Mouse (Mus musculus) spleen, adult 2 months (tissue): ENCODE measurements around the gene Dgkz. TPM values are rescaled to one million over a fixed set of nuclear protein-coding genes. Genes with fewer than 3 reads are reported as not detected.

ENCODE experiments used
- DNase-seq, 2 experiments: peaks; one replicate each; pipeline versions ENCODE4 v3.0.0 to v3.0.0-alpha.2; 2012 to 2021; ENCODE audit warnings: low spot score in 2 of 2, low read depth in 1 of 2
- H3K27ac ChIP-seq: fragments of 200-500 bp; 2 replicates; pipeline ENCODE4 v1.5.1; 2012; ENCODE audit warnings: low read length, inconsistent platforms; ENCODE audit not compliant: insufficient read depth
- H3K27me3 ChIP-seq: fragments of 200-500 bp; 2 replicates; pipeline ENCODE4 v1.6.1; 2012; ENCODE audit warnings: mild to moderate bottlenecking, moderate library complexity, low read length, inconsistent platforms; ENCODE audit not compliant: control insufficient read depth, insufficient read depth
- H3K36me3 ChIP-seq: fragments of 200-500 bp; 2 replicates; pipeline ENCODE4 v1.6.1; 2012; ENCODE audit warnings: mild to moderate bottlenecking, low read length, inconsistent platforms; ENCODE audit not compliant: control insufficient read depth, insufficient read depth
- H3K4me1 ChIP-seq: fragments of 200-500 bp; 2 replicates; pipeline ENCODE4 v1.6.1; 2011; ENCODE audit warnings: inconsistent platforms; ENCODE audit not compliant: control insufficient read depth, insufficient read depth, insufficient read length
- H3K4me3 ChIP-seq: fragments of 200-500 bp; 2 replicates; pipeline ENCODE4 v1.5.1; 2011; ENCODE audit warnings: mild to moderate bottlenecking, inconsistent platforms; ENCODE audit not compliant: insufficient read depth, insufficient read length; ENCODE audit errors: extremely low read depth
- CTCF ChIP-seq: fragments of 200-500 bp; IDR thresholded peaks from 2 replicates; pipeline ENCODE4 v1.5.1; 2011; ENCODE audit warnings: mild to moderate bottlenecking, inconsistent platforms; ENCODE audit not compliant: insufficient read depth, insufficient read length, insufficient replicate concordance; ENCODE audit errors: extremely low read depth
- POLR2A ChIP-seq: fragments of 200-500 bp; IDR thresholded peaks from 2 replicates; pipeline ENCODE4 v1.6.1; 2011; ENCODE audit warnings: low read depth, low read length, inconsistent platforms
- WGBS: fragments of 180-500 bp; shearing (Covaris S2); methylation state at CpG from one replicate; pipeline ENCODE4 v1.1.7; 2018; 5-methylcytosine and 5-hydroxymethylcytosine counted together
- polyA plus RNA-seq: library from polyadenylated mRNA; depleted of rRNA; stranded (reverse); fragments of >200 nt; gene quantifications from 2 replicates; pipeline ENCODE4 v1.2.3, GENCODE M21; 2012

The Dgkz gene
- polyA plus RNA-seq, 1 experiment, result 279 TPM

DNA sequence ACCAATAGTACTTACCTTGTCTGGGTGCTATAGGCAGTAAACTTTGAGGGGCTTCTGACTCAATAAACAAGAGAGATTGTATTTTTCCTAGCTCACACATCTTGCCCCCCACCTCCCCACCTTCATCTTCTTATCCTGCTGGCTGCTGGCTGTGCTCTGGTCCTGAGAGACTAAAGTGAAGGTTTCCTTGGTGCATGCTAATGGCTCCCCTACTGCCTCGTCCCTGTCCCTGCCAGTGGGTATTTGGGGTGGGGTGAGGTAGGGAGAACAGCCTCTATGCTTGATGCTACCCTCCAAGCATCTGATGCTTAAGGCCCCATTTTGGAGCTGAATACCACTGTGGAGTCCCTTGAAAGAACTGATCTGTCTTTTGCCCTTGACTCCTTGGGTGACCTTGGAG lies 50.9 kb downstream of the Dgkz start:
- Histone ChIP-seq H3K27ac (no peak overlapping the region), H3K4me1 (peaks cover 23% of the 10 kb centered on the region; the same call in 1 of the 2 replicates), H3K4me3 (no peak overlapping the region), H3K27me3 (peaks cover 16% of the 10 kb centered on the region), H3K36me3 (no peaks in the 10 kb centered on the region)
- TF ChIP-seq POLR2A, result no peak
- no peak for DNase-seq
- 100% methylated on average over 1 of the region's 1 CpGs for WGBS

- Histone ChIP-seq H3K36me3 (no peaks in the 10 kb centered on the region), H3K27ac (no peak overlapping the region), H3K27me3 (peaks cover 16% of the 10 kb centered on the region), H3K4me1 (peaks cover 23% of the 10 kb centered on the region; the same call in 1 of the 2 replicates), H3K4me3 (peak overlapping the region; percentile 38; the same call in 1 of the 2 replicates)
- TF ChIP-seq POLR2A, result no peak
- TF ChIP-seq CTCF, result peak; percentile 84; the same call in 1 of the 2 replicates
- WGBS, result 4% methylated on average over 54 of the region's 54 CpGs
- peak; percentile 41 to 62 for DNase-seq
Measured at GRCm38 (mm10) chr2:91923415-91924337, 52.0 kb downstream of the Dgkz start.

DNA sequence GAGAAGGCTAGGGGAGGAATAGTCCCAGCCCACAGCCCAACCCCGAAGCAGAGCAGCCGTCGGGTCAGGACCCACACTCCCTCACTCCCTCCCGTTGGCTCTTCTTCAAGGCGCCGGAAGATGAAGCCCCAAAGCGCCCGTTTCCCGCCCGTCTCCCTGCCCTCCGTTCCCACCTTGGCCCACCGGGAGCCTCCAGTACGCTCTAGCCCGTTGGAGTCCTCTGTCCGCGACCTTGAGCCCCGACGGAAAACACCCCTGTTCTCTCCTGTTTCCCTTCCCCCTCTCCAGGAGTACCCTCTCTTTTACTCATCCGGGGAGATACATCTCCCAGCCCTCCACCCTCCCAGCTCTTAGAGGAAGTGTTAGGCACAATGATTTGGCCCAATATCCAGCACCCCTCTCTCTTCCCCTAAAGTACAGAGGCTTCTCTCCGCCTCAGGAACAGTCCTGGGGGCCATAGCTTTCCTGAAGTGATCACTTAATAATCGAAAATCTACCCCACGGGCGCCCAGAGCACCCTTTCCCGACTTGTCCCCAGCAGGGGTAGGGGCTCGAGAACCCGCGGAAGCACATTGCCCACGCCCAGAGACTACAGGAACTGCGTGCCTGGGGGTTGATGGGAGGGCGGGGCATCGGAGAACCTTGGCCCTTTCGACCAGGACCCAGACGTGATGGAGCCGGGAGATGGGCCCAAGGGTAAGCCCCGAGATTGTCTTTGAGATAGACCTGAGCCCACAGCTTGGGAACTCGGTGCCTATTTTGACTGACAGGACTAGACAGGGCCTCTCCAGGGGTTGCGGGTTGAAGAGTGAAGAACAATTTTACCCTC lies 52.9 kb downstream of the Dgkz start:
- no peak for TF ChIP-seq CTCF
- TF ChIP-seq POLR2A, result no peak
- peak overlapping the region; percentile 22; the same call in 1 of the 2 replicates for H3K4me3 ChIP-seq
- peaks cover 16% of the 10 kb centered on the region for H3K27me3 ChIP-seq
- peaks cover 2% of the 10 kb centered on the region; the same call in 1 of the 2 replicates for H3K36me3 ChIP-seq
- no peak for DNase-seq
- H3K4me1 ChIP-seq, result peaks cover 21% of the 10 kb centered on the region; the same call in 1 of the 2 replicates
- WGBS, result 7% methylated on average over 37 of the region's 37 CpGs
- no peak overlapping the region for H3K27ac ChIP-seq

DNA sequence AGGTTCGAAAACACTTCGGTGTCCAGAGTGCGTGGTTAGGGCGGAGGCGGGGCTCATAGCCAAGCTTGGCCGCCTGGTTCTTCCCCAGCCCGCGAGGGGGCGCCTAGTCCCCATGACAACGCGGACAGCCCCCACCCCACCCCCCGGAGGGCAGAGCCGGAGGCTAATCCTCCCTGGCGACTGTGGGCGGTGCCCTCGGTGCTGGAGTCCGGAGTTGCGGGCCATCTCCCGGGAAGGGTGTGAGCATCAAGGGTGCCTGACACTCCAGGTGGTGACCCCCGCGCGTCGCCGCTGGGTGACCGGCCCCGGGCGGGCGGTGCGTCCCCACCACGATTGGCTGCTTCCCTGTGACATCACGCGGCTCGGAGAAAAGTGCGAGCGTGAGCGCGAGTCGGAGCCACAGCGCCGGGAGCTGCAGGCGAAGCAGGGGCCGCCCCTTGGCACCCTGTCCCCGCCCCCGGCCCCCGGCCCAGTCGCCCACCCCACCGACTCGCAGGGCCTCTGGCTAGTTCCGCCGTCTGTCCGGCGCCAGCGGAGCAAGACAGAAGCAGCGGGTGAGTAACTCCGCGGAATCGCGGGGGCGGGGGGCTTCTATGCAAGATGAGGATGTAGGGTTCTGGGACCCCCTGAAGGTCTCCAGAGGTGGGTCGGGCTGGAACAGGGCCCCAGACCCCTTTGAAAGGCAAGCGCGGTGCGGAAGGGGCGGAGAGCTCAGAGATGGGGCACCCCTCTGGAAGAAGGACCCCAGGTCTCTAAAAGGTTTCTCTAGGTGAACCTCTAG lies 53.7 kb downstream of the Dgkz start:
- Histone ChIP-seq H3K36me3 (peaks cover 9% of the 10 kb centered on the region), H3K27me3 (peaks cover 16% of the 10 kb centered on the region), H3K4me1 (peaks cover 21% of the 10 kb centered on the region; the same call in 1 of the 2 replicates), H3K27ac (no peak overlapping the region), H3K4me3 (peak overlapping the region; percentile 52; the same call in 1 of the 2 replicates)
- WGBS, result 2% methylated on average over 64 of the region's 64 CpGs
- no peak for DNase-seq
- TF ChIP-seq CTCF, result no peak
- TF ChIP-seq POLR2A, result no peak

DNA sequence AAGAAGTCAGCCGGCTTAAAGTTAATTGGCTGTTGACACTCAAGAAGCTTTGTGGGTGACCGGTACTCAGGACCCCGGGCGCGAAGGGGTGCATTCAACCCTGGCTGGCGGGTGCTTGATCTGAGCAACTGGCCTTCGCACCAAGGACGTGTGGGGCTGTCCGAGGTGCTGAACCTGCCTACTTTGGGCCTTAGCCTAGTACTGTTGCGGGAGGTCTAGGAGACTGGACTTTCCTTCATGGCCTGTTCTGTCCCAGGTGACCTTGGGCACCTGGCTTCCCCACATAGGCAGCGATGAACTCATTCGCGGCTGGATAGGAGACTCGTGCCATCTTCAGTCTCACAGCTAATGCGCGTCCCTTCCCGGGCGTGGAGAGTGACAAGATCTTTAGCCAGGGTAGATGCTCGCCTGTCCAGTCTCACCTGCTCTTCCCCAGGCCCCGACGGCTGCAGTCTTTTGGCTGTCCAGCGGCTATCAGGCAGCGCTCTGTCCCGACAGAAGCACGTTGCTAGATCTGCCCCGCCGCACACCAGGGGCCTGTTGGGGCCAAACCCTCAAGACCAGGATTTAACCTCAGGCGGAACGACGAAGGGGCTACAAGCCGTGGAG lies 54.4 kb downstream of the Dgkz start:
- H3K27me3 ChIP-seq, result peaks cover 16% of the 10 kb centered on the region
- whole genome bisulfite sequencing, result 8% methylated on average over 31 of the region's 31 CpGs

DNA sequence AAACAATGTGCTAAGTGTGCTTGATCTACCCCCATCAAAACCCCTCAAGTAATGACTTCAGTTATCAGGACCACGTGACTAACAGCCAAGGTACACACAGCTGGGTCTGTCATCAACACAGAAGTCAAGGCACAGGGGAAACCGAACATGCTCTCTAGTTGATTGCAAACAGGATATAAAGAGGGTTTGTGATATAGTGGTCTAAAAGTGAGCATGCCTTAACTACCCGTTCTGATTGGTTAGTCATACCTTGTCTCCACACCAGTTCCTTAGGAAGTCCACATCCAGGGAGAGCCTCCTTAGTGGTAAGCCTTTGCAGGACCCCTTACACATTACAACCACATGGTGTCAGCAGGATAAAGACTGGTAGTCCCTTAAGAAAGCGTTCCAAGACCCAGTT lies 55.5 kb downstream of the Dgkz start:
- 73% methylated on average over 4 of the region's 4 CpGs for WGBS
- Histone ChIP-seq H3K27ac (no peak overlapping the region), H3K4me3 (no peak overlapping the region), H3K36me3 (peaks cover 14% of the 10 kb centered on the region), H3K27me3 (peaks cover 16% of the 10 kb centered on the region), H3K4me1 (peaks cover 21% of the 10 kb centered on the region; the same call in 1 of the 2 replicates)
- no peak for TF ChIP-seq POLR2A
- no peak for TF ChIP-seq CTCF
- no peak for DNase-seq

More for the DNA sequence above, 54.4 kb downstream of the Dgkz start:
- Histone ChIP-seq H3K4me3 (peak overlapping the region; percentile 52; the same call in 1 of the 2 replicates), H3K4me1 (peaks cover 21% of the 10 kb centered on the region; the same call in 1 of the 2 replicates), H3K36me3 (peaks cover 12% of the 10 kb centered on the region), H3K27ac (no peak overlapping the region)
- peak in 1 of 2 experiments; percentile 55 for DNase-seq
- TF ChIP-seq CTCF (no peak), POLR2A (no peak)
